Mouse (Mus musculus): ENCODE results near the gene Mfap1b. TPM values are rescaled to one million over a fixed set of nuclear protein-coding genes. Genes with fewer than 3 reads are reported as not detected.

The Mfap1b gene
- polyA plus RNA-seq, 1 experiment from 2014 or later, result 20.5 TPM

- Histone ChIP-seq H3K4me1 (ENCODE audit: control insufficient read depth, low read depth, low read length) (peaks cover 23% of the 10 kb centered on the region), H3K27ac (ENCODE audit: low read length) (no peak overlapping the region), H3K4me2 (ENCODE audit: low read depth, low read length) (no peak overlapping the region), H3K36me3 (ENCODE audit: control insufficient read depth, insufficient read depth) (no peaks in the 10 kb centered on the region), H3K9ac (ENCODE audit: low read depth, low read length) (no peak overlapping the region), H3K27me3 (ENCODE audit: control insufficient read depth, insufficient read depth, low read depth, low read length) (peaks cover 12% of the 10 kb centered on the region), H3K4me3 (ENCODE audit: low read depth, low read length) (no peak overlapping the region), H3K9me3 (replicated peaks; ENCODE audit: control insufficient read depth, low read length) (no peaks in the 10 kb centered on the region)
- 49% methylated on average over 3 of the region's 3 CpGs for WGBS (ENCODE audit: insufficient replicate concordance)
- no peak for ATAC-seq (ENCODE audit: low read depth)
These were observed 28.8 kb downstream of the Mfap1b start for GRCm38 (mm10) chr2:121445117-121445516.

GRCm38 (mm10) chr2:121444178-121444577 is 29.7 kb downstream of the Mfap1b start, which contains the start of gene Ell3:
Gene Ell3, minus strand, starts transcription at chr2:121444278.
- peak within 1 kb of the TSS; percentile 62 for H3K4me3 ChIP-seq (ENCODE audit: low read depth, low read length)
- H3K9ac ChIP-seq (ENCODE audit: low read depth, low read length), result 0 out of 2 replicates have a peak within 1 kb of the TSS, but pooled peaks have one; percentile 54
- WGBS (ENCODE audit: insufficient replicate concordance), result 65% methylated on average over 1 of the region's 1 CpGs

GRCm38 (mm10) chr2:121443068-121443349 is 30.9 kb downstream of the Mfap1b start:
- Histone ChIP-seq H3K4me2 (ENCODE audit: low read depth, low read length) (peak overlapping the region; percentile 92), H3K4me3 (ENCODE audit: low read depth, low read length) (peak overlapping the region; percentile 62), H3K4me1 (ENCODE audit: control insufficient read depth, low read depth, low read length) (peaks cover 19% of the 10 kb centered on the region), H3K9ac (ENCODE audit: low read depth, low read length) (peak overlapping the region; percentile 54), H3K27me3 (ENCODE audit: control insufficient read depth, insufficient read depth, low read depth, low read length) (peaks cover 12% of the 10 kb centered on the region), H3K27ac (ENCODE audit: low read length) (peak overlapping the region; percentile 48; the same call in 1 of the 2 replicates), H3K36me3 (ENCODE audit: control insufficient read depth, insufficient read depth) (peaks cover 5% of the 10 kb centered on the region), H3K9me3 (replicated peaks; ENCODE audit: control insufficient read depth, low read length) (no peaks in the 10 kb centered on the region)
- WGBS (ENCODE audit: insufficient replicate concordance), result 17% methylated on average over 8 of the region's 8 CpGs
- 0 out of 2 replicates have a peak, but pooled peaks have one; percentile 9 for ATAC-seq (ENCODE audit: low read depth)

More at GRCm38 (mm10) chr2:121444178-121444577, 29.7 kb downstream of the Mfap1b start, which contains the start of gene Ell3:
- no peak within 1 kb of the TSS for H3K27ac ChIP-seq (ENCODE audit: low read length)
- peaks cover 21% of the 10 kb centered on the region for H3K4me1 ChIP-seq (ENCODE audit: control insufficient read depth, low read depth, low read length)
- peak within 1 kb of the TSS; percentile 92 for H3K4me2 ChIP-seq (ENCODE audit: low read depth, low read length)
- no peak for ATAC-seq (ENCODE audit: low read depth)
- no peaks in the 10 kb centered on the region for H3K9me3 ChIP-seq (replicated peaks; ENCODE audit: control insufficient read depth, low read length)
- no peaks in the 10 kb centered on the region for H3K36me3 ChIP-seq (ENCODE audit: control insufficient read depth, insufficient read depth)
- peaks cover 12% of the 10 kb centered on the region for H3K27me3 ChIP-seq (ENCODE audit: control insufficient read depth, insufficient read depth, low read depth, low read length)

GRCm38 (mm10) chr2:121442259-121443067 is 31.4 kb downstream of the Mfap1b start:
- H3K36me3 ChIP-seq (ENCODE audit: control insufficient read depth, insufficient read depth), result peaks cover 10% of the 10 kb centered on the region
- H3K9me3 ChIP-seq (replicated peaks; ENCODE audit: control insufficient read depth, low read length), result no peaks in the 10 kb centered on the region
- peak; percentile 97 for ATAC-seq (ENCODE audit: low read depth)
- peak overlapping the region; percentile 54 for H3K9ac ChIP-seq (ENCODE audit: low read depth, low read length)
- 3% methylated on average over 30 of the region's 30 CpGs for WGBS (ENCODE audit: insufficient replicate concordance)
- H3K27me3 ChIP-seq (ENCODE audit: control insufficient read depth, insufficient read depth, low read depth, low read length), result peaks cover 12% of the 10 kb centered on the region
- H3K27ac ChIP-seq (ENCODE audit: low read length), result peak overlapping the region; percentile 48; the same call in 1 of the 2 replicates
- peaks cover 16% of the 10 kb centered on the region for H3K4me1 ChIP-seq (ENCODE audit: control insufficient read depth, low read depth, low read length)
- peak overlapping the region; percentile 62 for H3K4me3 ChIP-seq (ENCODE audit: low read depth, low read length)
- peak overlapping the region; percentile 92 for H3K4me2 ChIP-seq (ENCODE audit: low read depth, low read length)

- Histone ChIP-seq H3K27ac (ENCODE audit: low read length) (no peak overlapping the region), H3K36me3 (ENCODE audit: control insufficient read depth, insufficient read depth) (peaks cover 15% of the 10 kb centered on the region), H3K4me3 (ENCODE audit: low read depth, low read length) (peak overlapping the region; percentile 62), H3K27me3 (ENCODE audit: control insufficient read depth, insufficient read depth, low read depth, low read length) (peaks cover 12% of the 10 kb centered on the region), H3K9me3 (replicated peaks; ENCODE audit: control insufficient read depth, low read length) (no peaks in the 10 kb centered on the region), H3K9ac (ENCODE audit: low read depth, low read length) (peak overlapping the region; percentile 49; the same call in 1 of the 2 replicates), H3K4me2 (ENCODE audit: low read depth, low read length) (peak overlapping the region; percentile 92), H3K4me1 (ENCODE audit: control insufficient read depth, low read depth, low read length) (peaks cover 16% of the 10 kb centered on the region)
- WGBS (ENCODE audit: insufficient replicate concordance), result 14% methylated on average over 11 of the region's 11 CpGs
- peak; percentile 23 for ATAC-seq (ENCODE audit: low read depth)
These were observed 32.1 kb downstream of the Mfap1b start for GRCm38 (mm10) chr2:121441800-121442199.

- peaks cover 15% of the 10 kb centered on the region for H3K36me3 ChIP-seq (ENCODE audit: control insufficient read depth, insufficient read depth)
- H3K27me3 ChIP-seq (ENCODE audit: control insufficient read depth, insufficient read depth, low read depth, low read length), result peaks cover 12% of the 10 kb centered on the region
- H3K4me2 ChIP-seq (ENCODE audit: low read depth, low read length), result no peak overlapping the region
- peaks cover 16% of the 10 kb centered on the region for H3K4me1 ChIP-seq (ENCODE audit: control insufficient read depth, low read depth, low read length)
- H3K4me3 ChIP-seq (ENCODE audit: low read depth, low read length), result no peak overlapping the region
- ATAC-seq (ENCODE audit: low read depth), result no peak
- no peak overlapping the region for H3K27ac ChIP-seq (ENCODE audit: low read length)
- H3K9ac ChIP-seq (ENCODE audit: low read depth, low read length), result no peak overlapping the region
- 44% methylated on average over 5 of the region's 5 CpGs for WGBS (ENCODE audit: insufficient replicate concordance)
- H3K9me3 ChIP-seq (replicated peaks; ENCODE audit: control insufficient read depth, low read length), result no peaks in the 10 kb centered on the region
These were observed 32.8 kb downstream of the Mfap1b start for GRCm38 (mm10) chr2:121440834-121441605.

- 62% methylated on average over 4 of the region's 4 CpGs for WGBS (ENCODE audit: insufficient replicate concordance)
- Histone ChIP-seq H3K9ac (ENCODE audit: low read depth, low read length) (no peak overlapping the region), H3K36me3 (ENCODE audit: control insufficient read depth, insufficient read depth) (peaks cover 23% of the 10 kb centered on the region)
These were observed 34.1 kb downstream of the Mfap1b start for GRCm38 (mm10) chr2:121439746-121440145.

GRCm38 (mm10) chr2:121434854-121435253 is 39.0 kb downstream of the Mfap1b start:
- Histone ChIP-seq H3K4me2 (ENCODE audit: low read depth, low read length) (no peak overlapping the region), H3K27ac (ENCODE audit: low read length) (no peak overlapping the region), H3K36me3 (ENCODE audit: control insufficient read depth, insufficient read depth) (peaks cover 64% of the 10 kb centered on the region), H3K9ac (ENCODE audit: low read depth, low read length) (no peak overlapping the region), H3K27me3 (ENCODE audit: control insufficient read depth, insufficient read depth, low read depth, low read length) (no peaks in the 10 kb centered on the region), H3K4me1 (ENCODE audit: control insufficient read depth, low read depth, low read length) (no peaks in the 10 kb centered on the region), H3K4me3 (ENCODE audit: low read depth, low read length) (no peak overlapping the region), H3K9me3 (replicated peaks; ENCODE audit: control insufficient read depth, low read length) (no peaks in the 10 kb centered on the region)
- 94% methylated on average over 1 of the region's 1 CpGs for WGBS (ENCODE audit: insufficient replicate concordance)
- no peak for ATAC-seq (ENCODE audit: low read depth)

More at GRCm38 (mm10) chr2:121439746-121440145, 34.1 kb downstream of the Mfap1b start:
- H3K27ac ChIP-seq (ENCODE audit: low read length), result no peak overlapping the region
- H3K27me3 ChIP-seq (ENCODE audit: control insufficient read depth, insufficient read depth, low read depth, low read length), result peaks cover 12% of the 10 kb centered on the region
- no peak for ATAC-seq (ENCODE audit: low read depth)
- no peak overlapping the region for H3K4me2 ChIP-seq (ENCODE audit: low read depth, low read length)
- H3K9me3 ChIP-seq (replicated peaks; ENCODE audit: control insufficient read depth, low read length), result no peaks in the 10 kb centered on the region
- H3K4me3 ChIP-seq (ENCODE audit: low read depth, low read length), result no peak overlapping the region
- peaks cover 16% of the 10 kb centered on the region for H3K4me1 ChIP-seq (ENCODE audit: control insufficient read depth, low read depth, low read length)

Data from liver, embryonic 16.5 days (tissue).